In the genomic region with DNA sequence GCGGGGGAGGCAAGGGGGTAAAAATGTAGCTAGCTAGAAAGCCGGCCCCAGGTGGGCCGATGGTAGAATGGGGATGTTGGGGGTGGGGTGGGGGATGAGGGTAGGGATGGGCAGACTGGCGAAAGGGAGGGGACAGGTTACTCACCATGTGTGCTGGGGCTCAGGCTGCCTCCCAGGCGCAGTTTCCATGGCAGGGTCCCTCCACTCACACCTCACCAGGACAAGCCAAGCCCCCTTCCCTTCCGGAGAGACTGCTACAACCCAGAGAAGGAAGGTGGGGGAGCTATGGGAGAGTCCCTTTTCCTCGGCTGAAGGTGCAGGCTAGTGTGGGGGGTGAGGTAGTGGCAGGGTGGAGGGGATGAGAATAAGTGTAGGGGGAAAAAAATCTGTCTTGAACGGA, we compare ENCODE assay signal across 8 mouse cellular contexts. TPM values are rescaled to one million over a fixed set of nuclear protein-coding genes. Genes with fewer than 3 reads are reported as not detected.
DNase-seq lines count a peak whose midpoint lies in the region; ATAC-seq lines count a peak whose summit lies in the region.

No protein-coding gene starts in this region.

- peak overlapping the region; percentile 100 for H3K4me2 ChIP-seq in heart, embryonic 12.5 days
- H3K4me2 ChIP-seq in limb, embryonic 15.5 days: peak overlapping the region; percentile 100

- no peaks in the 10 kb centered on the region for H3K36me3 ChIP-seq in heart, embryonic 12.5 days
- no peaks in the 10 kb centered on the region for H3K36me3 ChIP-seq in forebrain, embryonic 10.5 days (replicated peaks)
- no peaks in the 10 kb centered on the region for H3K36me3 ChIP-seq in limb, embryonic 15.5 days

- peak overlapping the region; percentile 58 for H3K4me3 ChIP-seq in heart, embryonic 12.5 days
- H3K4me3 ChIP-seq in forebrain, embryonic 10.5 days: peak overlapping the region; percentile 76
- peak overlapping the region; percentile 54 for H3K4me3 ChIP-seq in limb, embryonic 15.5 days

- 2% methylated on average over 8 of the region's 8 CpGs for WGBS in heart, embryonic 12.5 days
- under 1% methylated on average over 8 of the region's 8 CpGs for WGBS in forebrain, embryonic 10.5 days
- under 1% methylated on average over 8 of the region's 8 CpGs for WGBS in limb, embryonic 15.5 days

- intact Hi-C loops in heart, postnatal 10 days (cut with DNase I): no loop called here

- no peak for DNase-seq in heart, postnatal 10 days
- peak; percentile 42 for DNase-seq in ES-CJ7 (ENCODE audit: low read depth, low spot score)
- no peak for DNase-seq in forebrain, embryonic 10.5 days (ENCODE audit: extremely low spot score, low spot score)
- DNase-seq in T-cell, adult 2 months (ENCODE audit: low spot score): no peak
- no peak for DNase-seq in thymus, postnatal 36 days
- no peak for DNase-seq in frontal cortex, adult 2 months (ENCODE audit: extremely low spot score in 1 of 2, low spot score in 1 of 2)

- H3K9ac ChIP-seq in heart, embryonic 12.5 days: no peak overlapping the region; the same call in 1 of the 2 replicates
- H3K9ac ChIP-seq in limb, embryonic 15.5 days: no peak overlapping the region

- no peaks in the 10 kb centered on the region for H3K9me3 ChIP-seq in heart, embryonic 12.5 days (replicated peaks)
- no peaks in the 10 kb centered on the region for H3K9me3 ChIP-seq in forebrain, embryonic 10.5 days
- no peaks in the 10 kb centered on the region for H3K9me3 ChIP-seq in limb, embryonic 15.5 days

- 0 out of 2 replicates have a peak, but pooled peaks have one; percentile 20 for ATAC-seq in heart, embryonic 12.5 days (ENCODE audit: insufficient number of reproducible peaks, low FRiP score)
- no peak; the same call in 1 of the 2 replicates for ATAC-seq in limb, embryonic 15.5 days (ENCODE audit: insufficient number of reproducible peaks, low FRiP score, low TSS enrichment, low read depth)

- no peak overlapping the region for H3K27ac ChIP-seq in heart, embryonic 12.5 days (ENCODE audit: poor library complexity, severe bottlenecking)
- H3K27ac ChIP-seq in forebrain, embryonic 10.5 days: peak overlapping the region; percentile 84
- H3K27ac ChIP-seq in limb, embryonic 15.5 days: no peak overlapping the region

- H3K27me3 ChIP-seq in heart, embryonic 12.5 days (replicated peaks): peaks cover 71% of the 10 kb centered on the region
- peaks cover 78% of the 10 kb centered on the region for H3K27me3 ChIP-seq in forebrain, embryonic 10.5 days (ENCODE audit: poor library complexity, severe bottlenecking)
- peaks cover 61% of the 10 kb centered on the region for H3K27me3 ChIP-seq in limb, embryonic 15.5 days

- peaks cover 30% of the 10 kb centered on the region for H3K4me1 ChIP-seq in heart, embryonic 12.5 days (replicated peaks)
- H3K4me1 ChIP-seq in forebrain, embryonic 10.5 days: peaks cover 38% of the 10 kb centered on the region
- H3K4me1 ChIP-seq in limb, embryonic 15.5 days: peaks cover 35% of the 10 kb centered on the region

RNA-seq across cellular contexts. Expression of a gene that starts 0.9 kb away (rescaled TPM):
- polyA plus RNA-seq in heart, embryonic 12.5 days (2016; fragmentation: Nextera tagmentation; extraction: Ambion mirVana): 0.09 and 0.18 TPM in 2 replicates
- under 1 TPM; 0.12 to 0.15 TPM for total RNA-seq in heart, postnatal 10 days (2021)
- 0.31 and 0.56 TPM in 2 replicates for polyA plus RNA-seq in forebrain, embryonic 10.5 days (2016; fragmentation: Nextera tagmentation; extraction: Ambion mirVana)
- 1.5 and 2.1 TPM in 2 replicates for polyA plus RNA-seq in limb, embryonic 15.5 days (2015; fragmentation: Nextera tagmentation; extraction: Ambion mirVana)
- polyA plus RNA-seq in frontal cortex, adult 2 months (2012; rRNA removed): 228 and 231 TPM in 2 replicates

RNA-seq across cellular contexts. Expression of a gene that starts 9.5 kb away (rescaled TPM):
- polyA plus RNA-seq in heart, embryonic 12.5 days (2016; fragmentation: Nextera tagmentation; extraction: Ambion mirVana): 8.7 and 9.8 TPM in 2 replicates
- 1 to 10 TPM; 5.5 to 5.7 TPM for total RNA-seq in heart, postnatal 10 days (2021)
- 16.4 and 18.5 TPM in 2 replicates for polyA plus RNA-seq in forebrain, embryonic 10.5 days (2016; fragmentation: Nextera tagmentation; extraction: Ambion mirVana)
- polyA plus RNA-seq in limb, embryonic 15.5 days (2015; fragmentation: Nextera tagmentation; extraction: Ambion mirVana): 24.9 and 25.2 TPM in 2 replicates
- 15.5 and 18.3 TPM in 2 replicates for polyA plus RNA-seq in frontal cortex, adult 2 months (2012; rRNA removed)

RNA-seq across cellular contexts. Expression of a gene that starts 21.3 kb away (rescaled TPM):
- 14.3 and 14.8 TPM in 2 replicates for polyA plus RNA-seq in heart, embryonic 12.5 days (2016; fragmentation: Nextera tagmentation; extraction: Ambion mirVana)
- 10 to 100 TPM; 11.3 to 13.8 TPM for total RNA-seq in heart, postnatal 10 days (2021)
- polyA plus RNA-seq in forebrain, embryonic 10.5 days (2016; fragmentation: Nextera tagmentation; extraction: Ambion mirVana): 30.5 and 31.4 TPM in 2 replicates
- polyA plus RNA-seq in limb, embryonic 15.5 days (2015; fragmentation: Nextera tagmentation; extraction: Ambion mirVana): 20.2 and 21.3 TPM in 2 replicates
- 14.4 and 15.5 TPM in 2 replicates for polyA plus RNA-seq in frontal cortex, adult 2 months (2012; rRNA removed)

RNA-seq across cellular contexts. Expression of a gene that starts 23.7 kb away (rescaled TPM):
- 4.4 and 4.5 TPM in 2 replicates for polyA plus RNA-seq in heart, embryonic 12.5 days (2016; fragmentation: Nextera tagmentation; extraction: Ambion mirVana)
- total RNA-seq in heart, postnatal 10 days (2021): 1 to 10 TPM; 2.2 to 3.4 TPM
- 8.1 and 9.2 TPM in 2 replicates for polyA plus RNA-seq in forebrain, embryonic 10.5 days (2016; fragmentation: Nextera tagmentation; extraction: Ambion mirVana)
- 4.0 and 4.8 TPM in 2 replicates for polyA plus RNA-seq in limb, embryonic 15.5 days (2015; fragmentation: Nextera tagmentation; extraction: Ambion mirVana)
- polyA plus RNA-seq in frontal cortex, adult 2 months (2012; rRNA removed): 13.4 and 15.0 TPM in 2 replicates

Comparison
In these comparisons a context has a peak if more than half of its experiments do, and no peak if none do; other contexts are left out.
1. RNA of a gene that starts 0.9 kb away (polyA plus RNA-seq): 228 to 231 TPM in frontal cortex, adult 2 months; 1.5 to 2.1 TPM in limb, embryonic 15.5 days, 0.31 to 0.56 TPM in forebrain, embryonic 10.5 days and 0.09 to 0.18 TPM in heart, embryonic 12.5 days; every median in the first group is over 10 times any median in the second.
2. Peak in every context shown above with its lines, with median percentiles within 50 percentile points of each other: H3K4me3 ChIP-seq.